Mouse (Mus musculus) T-helper 17 cell (primary cell): ENCODE measurements around the gene Atxn7l1.

Source experiments
- in situ Hi-C, 2 experiments: fragments of 300-600 bp; cut with MboI, MseI; formaldehyde crosslinking; loops; 1 replicate in 1 of 2; 2 replicates in 1 of 2; pipeline ENCODE4 v1.15.1; 2025; ENCODE audit warnings: high pct_unique_total_duplicates in 2 of 2

Atxn7l1 gene

GRCm38 (mm10) chr12:33305106-33305505 is 157.6 kb downstream of the Atxn7l1 start:
- in situ Hi-C loops, result no loop called here

DNA sequence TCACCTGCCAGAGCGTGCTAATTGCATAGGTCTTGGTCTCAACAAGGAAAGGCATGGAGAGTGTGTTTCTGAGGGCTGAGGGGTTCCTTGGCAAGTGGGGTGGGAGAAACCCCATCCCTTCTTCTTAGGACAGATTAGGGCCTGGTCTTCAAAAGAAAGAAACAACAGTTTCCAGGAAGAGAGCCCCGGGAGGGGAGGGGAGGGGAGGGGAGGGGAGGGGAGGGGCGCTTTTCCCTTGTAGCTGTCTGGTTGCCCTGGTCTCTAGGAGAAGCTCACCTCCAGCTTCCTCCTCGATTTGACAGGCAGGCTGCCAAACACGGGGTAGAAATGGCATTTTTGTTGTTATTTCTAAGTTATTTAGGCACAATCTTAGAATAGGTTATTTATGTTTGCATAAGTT is 159.0 kb downstream of the Atxn7l1 start:
- in situ Hi-C loops, result no loop called here

GRCm38 (mm10) chr12:33308668-33309067 is 161.2 kb downstream of the Atxn7l1 start:
- in situ Hi-C loops, result no loop called here

- in situ Hi-C loops, result no loop called here
Measured at GRCm38 (mm10) chr12:33313828-33314671, 166.6 kb downstream of the Atxn7l1 start.

DNA sequence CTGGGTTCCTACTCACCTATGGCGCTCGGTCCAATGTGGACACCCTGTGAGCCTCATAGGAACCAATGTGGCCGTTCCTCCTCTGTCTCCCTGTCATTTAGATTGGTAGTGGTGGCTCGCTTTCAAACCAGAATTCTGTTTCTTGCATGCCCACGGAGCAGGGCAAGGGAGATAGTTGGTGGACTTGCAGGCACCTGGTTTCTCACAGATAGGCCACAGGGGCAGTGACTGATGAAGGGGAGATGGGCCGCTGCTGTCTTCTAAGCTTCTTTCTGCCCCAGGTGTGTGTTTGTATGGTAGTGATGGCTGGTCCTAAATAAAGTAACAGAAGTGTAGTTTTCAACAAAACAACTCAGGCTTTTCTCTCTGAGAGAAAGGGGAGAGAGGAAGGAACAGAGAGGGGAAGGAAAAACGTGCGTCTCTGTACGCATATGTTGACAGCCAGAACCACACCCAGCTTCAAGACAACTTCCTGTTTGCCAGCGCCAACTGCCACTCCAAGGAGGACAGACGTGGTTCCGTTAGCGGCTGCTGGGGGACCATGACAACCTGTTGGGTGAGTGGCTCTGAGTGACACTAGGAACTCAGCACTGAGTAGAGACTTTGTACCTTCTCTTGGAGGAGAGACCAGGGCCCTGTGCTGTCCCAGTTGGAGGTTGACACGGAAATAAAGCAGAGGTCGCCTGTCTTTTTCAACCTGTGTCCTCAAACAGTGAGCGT is 167.6 kb downstream of the Atxn7l1 start:
- in situ Hi-C loops, result no loop called here

DNA sequence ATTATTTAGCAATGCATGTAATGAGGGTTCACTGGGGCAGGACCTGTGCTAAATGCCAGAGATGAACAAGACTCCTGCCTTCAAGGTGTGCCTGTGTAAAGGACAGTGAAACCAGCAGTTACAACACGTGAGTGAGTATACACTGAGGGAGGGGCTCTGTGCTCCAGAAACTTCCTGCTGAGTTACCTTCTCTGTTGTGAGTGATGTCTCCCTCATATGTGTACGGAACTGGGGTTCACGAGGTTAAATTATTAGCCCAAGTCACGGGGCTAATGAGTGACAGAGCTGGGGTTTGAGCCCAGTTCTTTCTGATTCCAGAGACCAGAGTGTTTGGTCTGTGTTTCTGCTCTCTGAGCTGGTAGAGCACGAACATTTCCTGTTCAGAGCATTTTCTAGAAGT is 168.3 kb downstream of the Atxn7l1 start:
- in situ Hi-C loops, result no loop called here

GRCm38 (mm10) chr12:33317792-33318530 is 170.5 kb downstream of the Atxn7l1 start:
- in situ Hi-C loops, result no loop called here

GRCm38 (mm10) chr12:33322547-33322946 is 175.1 kb downstream of the Atxn7l1 start:
- in situ Hi-C loops, result no loop called here

- in situ Hi-C loops, result no loop called here
Measured at GRCm38 (mm10) chr12:33323821-33324220, 176.3 kb downstream of the Atxn7l1 start.

- in situ Hi-C loops, result loop anchor here in 1 of 2 experiments (5.0 kb wide), 1 partner anchor 38 kb away; no protein-coding TSS in a partner anchor
Measured at GRCm38 (mm10) chr12:33325424-33325823, 177.9 kb downstream of the Atxn7l1 start.

- in situ Hi-C loops, result no loop called here
Measured at GRCm38 (mm10) chr12:33332046-33332445, 184.6 kb downstream of the Atxn7l1 start.

DNA sequence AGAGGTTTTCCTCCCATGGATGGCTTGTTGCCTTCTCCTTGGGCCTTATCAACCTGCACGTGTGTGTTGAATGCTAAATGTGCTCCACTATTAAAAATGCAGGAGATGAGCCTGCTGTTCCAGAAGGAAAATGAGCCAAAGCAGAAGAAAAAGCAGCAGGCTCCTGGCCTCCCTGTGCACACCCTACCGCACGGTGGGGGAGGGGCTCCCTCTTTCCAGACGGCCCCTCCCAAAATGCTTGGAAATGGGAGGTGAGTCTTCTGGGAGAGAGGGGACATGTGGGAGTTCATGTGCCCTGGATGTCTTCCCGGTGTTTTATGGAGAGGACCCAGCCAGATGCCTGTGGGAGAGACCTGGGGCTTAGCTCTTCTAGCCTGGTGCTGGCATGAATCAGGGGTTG is 185.3 kb downstream of the Atxn7l1 start:
- in situ Hi-C loops, result no loop called here

GRCm38 (mm10) chr12:33333914-33334313 is 186.4 kb downstream of the Atxn7l1 start:
- in situ Hi-C loops, result no loop called here

DNA sequence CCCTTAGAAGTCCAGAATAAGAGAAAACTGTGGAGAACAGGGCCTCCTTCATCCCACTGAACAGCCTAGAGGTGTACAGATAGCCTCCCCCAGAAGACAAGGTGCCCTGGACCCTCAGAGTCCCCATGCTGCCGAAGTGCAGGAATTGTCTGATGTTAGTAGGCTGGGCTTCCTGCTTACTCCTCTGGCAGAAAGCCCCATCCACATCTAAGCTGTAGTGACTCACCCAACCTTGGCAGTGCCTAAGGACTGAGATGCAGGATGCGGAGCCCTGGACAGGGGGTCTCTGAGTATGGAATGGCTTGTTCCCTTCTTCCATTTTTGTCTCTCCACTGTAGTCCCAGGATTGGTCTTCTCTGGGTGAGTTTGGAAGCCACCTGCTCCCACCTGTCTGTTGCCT is 187.0 kb downstream of the Atxn7l1 start:
- in situ Hi-C loops, result no loop called here

DNA sequence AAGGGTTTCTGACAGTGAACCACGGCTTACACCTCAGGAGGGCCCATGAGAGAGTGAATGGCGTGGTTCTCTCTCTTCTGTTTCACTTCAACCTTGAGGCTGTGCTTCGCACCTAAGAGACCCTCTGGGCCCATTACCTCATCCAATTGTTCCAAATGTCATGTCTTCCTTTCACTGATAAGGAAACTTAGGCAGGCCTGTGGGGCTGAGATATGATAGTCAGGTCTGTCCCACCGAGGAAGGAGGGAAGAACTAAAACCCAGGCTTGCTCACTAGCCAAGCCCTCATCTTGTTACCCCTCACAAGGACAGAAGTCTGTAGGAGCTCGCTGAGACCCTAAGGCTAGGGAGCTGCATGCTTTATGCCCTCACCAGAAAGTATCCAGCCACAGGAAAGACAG is 187.5 kb downstream of the Atxn7l1 start:
- in situ Hi-C loops, result loop anchor here in 1 of 2 experiments (5.0 kb wide), 1 partner anchor 53 kb away; no protein-coding TSS in a partner anchor

DNA sequence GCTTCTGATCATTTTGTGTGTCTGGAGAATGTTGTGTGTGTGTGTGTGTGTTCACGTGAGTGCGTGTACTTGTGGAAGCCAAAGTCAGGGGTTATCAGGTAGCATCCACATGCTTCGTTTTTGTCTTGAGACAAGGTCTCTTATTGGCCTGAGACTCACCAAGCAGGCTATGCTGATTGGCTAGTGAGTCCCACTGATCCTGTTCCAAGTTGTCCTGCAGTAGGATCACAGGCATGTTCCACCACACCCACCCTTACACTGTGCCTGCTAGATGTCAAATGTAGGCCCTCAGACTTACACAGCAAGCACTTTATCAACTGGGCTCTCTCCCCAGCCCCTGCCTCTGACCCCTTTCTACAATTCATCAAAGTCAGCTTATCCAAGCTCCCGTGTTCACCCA is 187.9 kb downstream of the Atxn7l1 start:
- in situ Hi-C loops, result loop anchor here in 1 of 2 experiments (5.0 kb wide), 1 partner anchor 53 kb away; no protein-coding TSS in a partner anchor

DNA sequence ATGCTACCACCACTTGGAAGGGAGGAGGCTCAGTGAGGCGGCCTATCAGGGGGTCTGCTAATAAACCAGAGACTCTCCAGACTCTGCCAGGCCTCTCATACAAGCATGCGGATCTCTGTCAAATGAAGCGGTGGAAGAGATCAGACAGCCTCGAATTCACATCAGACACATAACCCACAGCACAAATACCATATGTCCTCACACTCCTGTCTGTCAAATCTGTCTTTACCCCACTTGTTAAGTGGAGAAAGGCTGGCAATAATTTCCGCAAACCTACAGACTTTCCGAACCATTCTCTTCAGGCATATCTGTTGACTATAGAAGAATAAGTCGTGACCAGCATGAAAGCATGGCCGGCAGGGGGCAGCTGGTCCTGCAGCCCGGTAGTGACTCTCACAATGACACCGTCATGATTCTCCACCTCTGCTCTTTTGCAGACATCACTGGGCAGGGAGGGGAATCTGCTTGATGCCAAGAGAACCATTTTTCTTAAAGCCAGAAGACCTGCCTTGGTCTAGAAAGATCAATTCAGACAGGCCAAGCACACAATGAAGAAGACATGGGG is 189.2 kb downstream of the Atxn7l1 start:
- in situ Hi-C loops, result loop anchor here in 1 of 2 experiments (5.0 kb wide), 1 partner anchor 54 kb away; no protein-coding TSS in a partner anchor

DNA sequence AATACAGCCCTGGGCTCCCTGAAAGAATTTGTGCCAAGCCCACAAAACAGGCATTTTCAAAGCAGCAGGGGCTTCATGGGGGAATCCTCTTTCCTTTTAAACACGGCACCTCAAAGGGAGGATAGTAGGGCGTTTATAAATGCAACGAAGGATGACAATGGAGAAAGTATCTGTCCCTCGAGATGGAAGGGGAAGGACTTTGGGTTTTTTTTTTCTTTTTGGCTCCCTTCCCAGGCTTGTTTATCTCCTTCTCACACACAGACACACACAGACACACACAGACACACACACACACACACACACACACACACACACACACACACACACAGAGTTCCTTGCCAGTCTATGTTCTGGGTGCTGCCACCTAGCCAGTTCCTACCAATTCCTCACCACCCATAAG is 189.8 kb downstream of the Atxn7l1 start:
- in situ Hi-C loops, result loop anchor here in 1 of 2 experiments (5.0 kb wide), 1 partner anchor 55 kb away; no protein-coding TSS in a partner anchor

DNA sequence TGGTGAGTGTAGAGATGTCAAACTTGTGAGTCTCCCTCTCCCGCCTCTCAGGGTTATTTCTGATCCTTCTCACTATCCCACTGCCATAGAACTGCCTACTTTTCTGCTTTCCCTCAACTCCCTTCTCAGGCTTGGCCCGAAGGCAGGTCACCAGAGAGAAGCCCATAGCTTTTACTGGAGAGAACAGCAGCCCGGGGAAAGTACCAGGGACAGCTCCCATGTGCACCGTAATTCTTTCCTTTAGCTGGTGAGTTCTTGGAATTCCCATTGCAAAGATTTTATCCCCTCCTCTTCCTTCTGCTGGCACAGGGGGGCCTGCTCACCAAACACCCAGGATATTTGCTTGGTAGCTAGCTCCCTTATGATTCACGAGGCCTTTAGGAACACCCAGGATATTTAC is 190.7 kb downstream of the Atxn7l1 start:
- in situ Hi-C loops, result loop anchor here in 1 of 2 experiments (5.0 kb wide), 1 partner anchor 56 kb away; no protein-coding TSS in a partner anchor

DNA sequence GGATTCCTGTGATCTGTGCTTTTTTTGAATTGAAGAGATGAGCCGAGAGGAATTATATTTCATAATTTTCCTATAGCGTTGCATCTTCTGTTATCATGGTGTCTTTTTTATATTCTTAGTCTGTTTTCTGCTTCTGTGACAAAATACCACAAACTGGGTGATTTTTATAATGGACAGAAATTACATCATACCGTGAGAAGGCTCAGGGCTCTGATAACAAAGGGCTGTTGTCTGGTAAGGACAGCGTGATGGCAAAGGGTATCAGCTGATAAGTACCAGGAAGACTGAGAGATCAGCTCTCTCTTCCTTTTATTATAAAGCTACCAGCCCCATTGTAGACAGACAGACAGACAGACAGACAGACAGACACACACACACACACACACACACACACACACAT is 192.3 kb downstream of the Atxn7l1 start:
- in situ Hi-C loops, result loop anchor here in 1 of 2 experiments (5.0 kb wide), 1 partner anchor 58 kb away; no protein-coding TSS in a partner anchor

DNA sequence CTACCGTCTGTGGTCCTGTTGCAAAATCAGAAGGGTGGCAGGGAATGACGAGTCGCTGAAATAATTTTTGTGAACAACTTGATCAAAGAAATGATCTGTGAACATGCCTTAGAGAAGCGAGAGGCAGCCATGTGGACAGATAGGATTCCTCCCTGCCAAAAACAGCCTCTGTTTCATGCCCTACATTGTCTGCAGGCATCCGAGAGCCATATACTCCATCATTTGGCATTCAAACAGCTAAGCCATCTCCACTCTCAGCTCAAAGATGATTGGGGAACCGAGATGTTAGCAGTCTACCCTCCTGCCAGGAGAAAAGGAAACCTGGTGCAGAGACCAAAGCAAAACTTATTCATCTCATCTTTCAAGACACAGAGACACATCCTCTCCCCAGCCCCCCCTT is 193.2 kb downstream of the Atxn7l1 start:
- in situ Hi-C loops, result no loop called here
